Mouse (Mus musculus): ENCODE data around the gene Myo1b.

GRCm38 (mm10) chr1:51835795-51836194 is 80.1 kb downstream of the Myo1b start:
- TF ChIP-seq CTCF (IDR thresholded peaks at IDR 0.05; ENCODE audit: low read depth) (no peak), EP300 (optimal IDR thresholded peaks at IDR 0.05) (no peak)
